Mouse (Mus musculus) heart, embryonic 11.5 days (tissue): Measurements from ENCODE around the gene Chd3. TPM values are rescaled to one million over a fixed set of nuclear protein-coding genes. Genes with fewer than 3 reads are reported as not detected.
"Not testable (repeated sequence)": the region's sequence is repeated elsewhere in the genome, so short reads cannot be mapped to it uniquely, and the experiment has no call there.

ENCODE experiments used
- ATAC-seq: fragments of 200-750 bp; cut with Nextera tagmentation; replicated peaks from 2 replicates; pipeline ENCODE4 v1.8.0; 2017; ENCODE audit warnings: moderate library complexity; ENCODE audit not compliant: insufficient number of reproducible peaks, low FRiP score, low TSS enrichment
- H3K27ac ChIP-seq: fragments of 300-500 bp; sonication (generic); 2 replicates; pipeline ENCODE4 v1.5.1; 2014; ENCODE audit warnings: mild to moderate bottlenecking, low read depth, low read length
- H3K27me3 ChIP-seq: fragments of 300-500 bp; sonication (generic); 2 replicates; pipeline ENCODE4 v1.6.1; 2014; ENCODE audit warnings: mild to moderate bottlenecking, low read length, mixed read lengths; ENCODE audit not compliant: control insufficient read depth, insufficient read depth
- H3K36me3 ChIP-seq: fragments of 300-500 bp; sonication (generic); 2 replicates; pipeline ENCODE4 v1.6.1; 2014; ENCODE audit warnings: mild to moderate bottlenecking, low read length, moderate library complexity, mixed read lengths; ENCODE audit not compliant: control insufficient read depth, insufficient read depth
- H3K4me1 ChIP-seq: fragments of 300-500 bp; sonication (generic); 2 replicates; pipeline ENCODE4 v1.6.1; 2014; ENCODE audit warnings: low read length; ENCODE audit not compliant: control insufficient read depth, insufficient read depth
- H3K4me2 ChIP-seq: fragments of 300-500 bp; sonication (generic); 2 replicates; pipeline ENCODE4 v1.6.1; 2014; ENCODE audit warnings: mild to moderate bottlenecking, moderate library complexity
- H3K4me3 ChIP-seq: fragments of 300-500 bp; sonication (generic); 2 replicates; pipeline ENCODE4 v1.5.1; 2014; ENCODE audit warnings: low read depth, low read length
- H3K9ac ChIP-seq: fragments of 300-500 bp; sonication (generic); 2 replicates; pipeline ENCODE4 v1.6.1; 2014; ENCODE audit warnings: mild to moderate bottlenecking, low read depth, low read length, moderate library complexity
- H3K9me3 ChIP-seq: fragments of 300-500 bp; sonication (generic); replicated peaks from 2 replicates; pipeline ENCODE4 v1.6.1; 2016; ENCODE audit warnings: low read length; ENCODE audit not compliant: control insufficient read depth
- WGBS: fragments of 180-500 bp; shearing (Covaris S2); extraction: QIAGEN DNeasy Blood & Tissue Kit; methylation state at CpG from one replicate; pipeline ENCODE4 v1.1.7; 2014; ENCODE audit not compliant: insufficient replicate concordance; 5-methylcytosine and 5-hydroxymethylcytosine counted together
- polyA plus RNA-seq: library from polyadenylated mRNA; unstranded; fragments of >200 nt; fragmentation: Nextera tagmentation; extraction: Ambion mirVana; gene quantifications from 2 replicates; pipeline ENCODE4 v1.2.1, GENCODE M21; 2014

Chd3 gene
- polyA plus RNA-seq, 1 experiment from 2014 or later: 21.8 TPM

DNA sequence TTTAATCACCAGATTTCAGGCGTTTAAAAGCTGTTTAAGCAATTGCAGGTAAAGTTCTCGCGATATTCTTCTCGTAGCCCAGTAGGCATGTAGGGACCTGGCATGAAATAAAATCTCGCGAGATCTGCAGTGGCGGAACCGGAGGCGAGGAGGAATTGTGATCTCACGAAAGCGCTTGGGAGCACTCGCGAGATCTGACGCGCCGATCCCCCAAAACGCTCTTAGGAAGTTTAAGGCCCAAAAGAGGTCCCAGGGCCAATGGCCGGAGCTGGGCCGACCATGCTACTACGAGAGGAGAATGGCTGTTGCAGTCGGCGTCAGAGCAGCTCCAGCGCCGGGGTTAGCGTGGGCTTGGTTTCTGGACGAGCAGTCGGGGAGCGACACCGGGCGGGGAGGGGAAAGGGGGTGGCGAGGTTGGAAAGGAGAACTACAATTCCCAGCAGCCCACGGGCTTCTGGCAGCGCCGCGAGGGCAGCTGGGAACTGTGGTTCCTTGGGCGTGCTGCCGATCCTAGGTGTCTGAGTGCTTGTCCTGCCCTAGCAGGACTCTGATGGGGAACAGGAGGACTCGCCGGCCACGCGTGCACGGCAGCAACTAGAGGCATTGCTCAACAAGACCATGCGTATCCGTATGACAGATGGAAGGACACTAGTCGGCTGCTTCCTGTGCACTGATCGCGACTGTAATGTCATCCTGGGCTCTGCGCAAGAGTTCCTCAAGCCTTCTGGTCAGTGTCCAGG lies 26.6 kb upstream of the Chd3 start:
- peak; percentile 80 for ATAC-seq

DNA sequence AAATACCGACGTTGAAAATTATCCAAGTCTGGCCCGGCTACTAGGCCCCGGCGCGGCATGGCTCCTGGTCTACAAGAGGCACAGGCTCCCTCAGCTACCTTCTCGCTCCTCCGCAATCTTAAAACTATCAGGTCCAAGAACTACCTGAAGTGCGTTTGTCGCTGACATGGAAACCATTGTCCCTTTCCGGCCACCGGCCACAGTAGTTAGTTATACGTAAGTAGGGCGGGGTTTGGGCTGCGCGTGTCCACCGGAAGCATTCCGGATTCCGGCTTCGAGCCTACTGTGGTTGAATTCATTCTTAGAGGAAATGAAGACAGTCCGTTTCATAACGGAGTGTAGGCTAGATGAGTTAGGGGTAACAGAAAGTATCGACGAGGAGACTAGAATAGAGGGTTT lies 26.0 kb upstream of the Chd3 start, which contains the start of the genes Naa38 and Cyb5d1:
Naa38 (plus strand) TSS at position 253 of the 399 bp plus-strand sequence.
Cyb5d1 (minus strand) TSS at position 397 of the 399 bp plus-strand sequence.
- H3K36me3 ChIP-seq, H3K27me3 ChIP-seq, H3K9me3 ChIP-seq: not testable (repeated sequence)
- Histone ChIP-seq H3K4me3 (peak within 1 kb of the TSS; percentile 59), H3K4me2 (peak within 1 kb of the TSS; percentile 81), H3K4me1 (peaks cover 41% of the 10 kb centered on the region), H3K9ac (peak within 1 kb of the TSS; percentile 86), H3K27ac (peak within 1 kb of the TSS; percentile 89)
- ATAC-seq: peak; percentile 66
- WGBS: under 1% methylated on average over 24 of the region's 24 CpGs

More for the DNA sequence above, 26.6 kb upstream of the Chd3 start:
- WGBS: under 1% methylated on average over 48 of the region's 48 CpGs
- Histone ChIP-seq H3K4me1 (peaks cover 43% of the 10 kb centered on the region), H3K4me2 (peak overlapping the region; percentile 81), H3K27me3 (no peaks in the 10 kb centered on the region), H3K4me3 (peak overlapping the region; percentile 59), H3K27ac (peak overlapping the region; percentile 89), H3K9ac (peak overlapping the region; percentile 86), H3K9me3 (no peaks in the 10 kb centered on the region), H3K36me3 (peaks cover 13% of the 10 kb centered on the region)

DNA sequence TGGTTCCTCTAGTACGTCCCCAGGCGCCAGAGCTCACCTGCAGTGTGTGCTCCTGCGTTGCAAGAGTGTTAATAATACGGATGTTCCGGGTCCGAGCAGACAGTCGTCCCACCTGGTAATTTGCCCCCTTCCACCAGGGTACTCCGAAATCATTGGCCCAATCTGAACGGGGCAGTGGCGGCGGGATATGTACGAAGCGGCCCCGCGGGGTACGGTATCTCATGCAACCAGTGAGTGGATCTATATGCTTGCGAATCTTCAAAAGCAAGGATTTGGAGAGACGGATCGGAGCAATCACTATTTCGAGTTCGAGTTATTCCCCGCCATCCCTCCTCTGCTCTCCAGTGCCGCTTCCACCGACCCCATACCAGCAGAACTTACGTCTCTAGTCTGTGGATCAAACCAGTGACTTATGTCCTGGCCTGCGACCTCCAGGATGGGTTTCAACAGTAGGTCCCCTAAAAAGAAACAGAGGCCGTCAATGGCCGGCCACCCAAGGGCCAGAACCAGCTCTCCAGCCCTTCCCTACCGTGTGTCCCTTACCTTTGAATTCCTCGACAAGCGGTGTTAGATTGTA lies 25.5 kb upstream of the Chd3 start:
- peaks cover 35% of the 10 kb centered on the region for H3K4me1 ChIP-seq
- WGBS: 2% methylated on average over 31 of the region's 31 CpGs
- not testable (repeated sequence) for H3K27me3 ChIP-seq, H3K9me3 ChIP-seq, ATAC-seq, H3K36me3 ChIP-seq
- H3K9ac ChIP-seq: peak overlapping the region; percentile 86
- peak overlapping the region; percentile 59 for H3K4me3 ChIP-seq
- 0 out of 2 replicates have a peak overlapping the region, but pooled peaks have one; percentile 89 for H3K27ac ChIP-seq
- H3K4me2 ChIP-seq: peak overlapping the region; percentile 81

DNA sequence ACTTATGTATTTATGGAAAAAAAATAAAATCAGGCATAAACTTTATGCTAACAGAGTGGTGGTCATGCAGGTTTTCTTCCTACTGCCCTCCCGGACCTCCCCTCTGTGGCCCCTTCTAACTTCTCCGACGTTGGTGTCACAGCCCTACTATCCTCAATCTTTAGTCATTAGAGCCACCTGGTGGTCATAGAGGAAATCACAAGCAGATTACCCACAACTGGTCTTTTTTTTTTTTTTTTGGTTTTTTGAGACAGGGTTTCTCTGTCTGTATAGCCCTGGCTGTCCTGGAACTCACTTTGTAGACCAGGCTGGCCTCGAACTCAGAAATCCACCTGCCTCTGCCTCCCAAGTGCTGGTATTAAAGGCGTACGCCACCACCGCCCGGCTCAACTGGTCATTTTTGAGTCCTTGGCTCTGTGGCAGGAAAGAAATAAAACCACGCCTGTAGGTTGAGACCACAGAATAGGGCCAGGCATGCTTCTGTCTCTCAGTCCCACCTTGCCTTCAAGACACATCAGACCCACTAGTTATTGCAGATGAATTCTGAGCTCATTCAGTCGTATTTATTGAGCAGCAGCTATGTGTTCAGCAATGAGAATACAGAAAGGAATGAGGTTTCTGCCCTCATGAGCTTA lies 21.3 kb upstream of the Chd3 start:
- Histone ChIP-seq H3K4me2 (no peak overlapping the region), H3K9ac (no peak overlapping the region), H3K4me1 (peaks cover 4% of the 10 kb centered on the region; the same call in 1 of the 2 replicates), H3K4me3 (no peak overlapping the region), H3K27me3 (no peaks in the 10 kb centered on the region), H3K36me3 (no peaks in the 10 kb centered on the region), H3K9me3 (no peaks in the 10 kb centered on the region), H3K27ac (no peak overlapping the region)
- ATAC-seq: no peak
- 50% methylated on average over 10 of the region's 10 CpGs for WGBS

DNA sequence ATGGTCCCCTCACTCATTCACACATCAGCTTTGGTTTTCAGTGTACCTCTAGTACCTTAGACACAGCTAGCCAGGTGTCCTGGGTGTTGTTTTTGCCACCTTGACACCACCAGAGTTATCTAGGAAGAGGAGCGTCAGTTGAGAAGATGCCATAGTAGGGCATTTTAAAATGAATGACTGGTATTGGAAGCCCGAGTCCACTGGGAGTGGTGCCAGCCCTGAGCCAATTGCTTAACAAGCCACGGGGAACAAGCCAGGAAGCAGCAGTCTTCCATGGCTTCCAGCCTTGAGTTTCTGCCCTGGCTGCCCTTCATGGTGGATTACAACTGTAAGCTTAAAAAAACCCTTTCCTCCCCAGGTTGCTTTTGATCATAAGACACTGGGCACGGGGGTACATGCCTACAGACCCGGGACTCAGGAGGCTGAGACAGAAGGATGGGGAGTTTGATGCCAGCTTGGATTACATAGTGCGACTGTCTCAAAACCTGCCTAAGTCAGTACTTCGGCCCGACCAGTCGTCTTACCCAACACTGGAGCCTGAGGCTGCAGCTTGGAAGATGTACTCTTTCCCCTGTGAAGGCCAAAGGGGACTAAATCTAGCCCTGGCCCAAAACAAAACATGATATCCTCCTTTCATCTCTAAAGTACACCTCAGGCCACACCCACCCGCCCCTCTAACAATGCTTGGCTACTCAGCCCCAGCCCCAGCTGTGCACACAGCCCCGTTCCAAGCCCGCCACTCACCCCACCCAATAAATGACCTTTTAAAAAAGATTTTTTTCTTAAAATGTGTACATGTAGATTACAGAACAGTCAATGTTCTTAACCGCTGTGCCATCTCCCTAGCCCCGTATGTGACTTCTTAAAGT lies 20.6 kb upstream of the Chd3 start:
- no peak for ATAC-seq
- no peaks in the 10 kb centered on the region for H3K36me3 ChIP-seq
- no peak overlapping the region for H3K27ac ChIP-seq
- no peaks in the 10 kb centered on the region for H3K27me3 ChIP-seq
- H3K4me1 ChIP-seq: peaks cover 4% of the 10 kb centered on the region; the same call in 1 of the 2 replicates
- no peak overlapping the region for H3K4me2 ChIP-seq
- 70% methylated on average over 14 of the region's 14 CpGs for WGBS
- H3K4me3 ChIP-seq: no peak overlapping the region
- no peaks in the 10 kb centered on the region for H3K9me3 ChIP-seq
- no peak overlapping the region for H3K9ac ChIP-seq

DNA sequence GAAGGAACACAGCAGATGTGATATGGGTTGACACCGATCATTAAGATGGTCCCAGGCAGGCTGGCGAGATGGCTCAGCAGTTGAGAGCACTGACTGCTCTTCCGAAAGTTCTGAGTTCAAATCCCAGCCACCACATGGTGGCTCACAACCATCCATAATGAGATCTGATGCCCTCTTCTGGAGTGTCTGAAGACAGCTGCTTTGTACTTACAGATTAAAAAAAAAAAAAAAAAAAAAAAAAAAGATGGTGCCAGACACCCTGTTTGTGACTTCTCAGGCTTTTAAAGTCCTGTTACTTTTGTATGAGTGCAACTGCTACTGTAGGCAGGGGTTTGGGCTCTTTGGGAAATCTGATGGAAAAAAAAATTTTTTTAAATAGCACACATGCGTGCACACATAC lies 19.5 kb upstream of the Chd3 start:
- Histone ChIP-seq H3K9me3 (no peaks in the 10 kb centered on the region), H3K4me2 (no peak overlapping the region), H3K36me3 (no peaks in the 10 kb centered on the region), H3K27ac (no peak overlapping the region), H3K9ac (no peak overlapping the region), H3K4me3 (no peak overlapping the region), H3K4me1 (no peaks in the 10 kb centered on the region), H3K27me3 (no peaks in the 10 kb centered on the region)
- ATAC-seq: no peak
- WGBS: 96% methylated on average over 4 of the region's 4 CpGs

DNA sequence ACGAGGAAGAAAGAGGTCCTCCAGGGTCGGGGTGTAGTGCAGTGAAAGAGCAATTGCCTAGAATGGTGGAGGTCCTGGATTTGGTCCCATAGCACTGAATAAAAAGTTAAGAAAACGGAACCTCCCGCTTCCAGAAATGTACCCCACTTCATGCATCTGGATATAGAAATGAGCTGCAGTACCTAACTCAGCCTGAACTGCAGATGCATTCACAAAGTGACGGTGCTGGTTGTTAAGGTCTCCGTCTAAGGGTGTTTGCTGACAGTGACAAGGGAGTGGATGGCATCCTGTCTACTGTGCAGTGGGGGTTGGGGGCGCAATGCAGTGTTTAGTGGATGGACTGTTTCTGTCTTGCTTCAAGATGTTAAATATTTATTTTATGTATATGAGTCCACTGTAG lies 17.6 kb upstream of the Chd3 start:
- Histone ChIP-seq H3K9ac (no peak overlapping the region), H3K36me3 (no peaks in the 10 kb centered on the region), H3K4me1 (no peaks in the 10 kb centered on the region), H3K4me2 (no peak overlapping the region), H3K27me3 (no peaks in the 10 kb centered on the region), H3K9me3 (no peaks in the 10 kb centered on the region), H3K27ac (no peak overlapping the region), H3K4me3 (no peak overlapping the region)
- no peak for ATAC-seq
- WGBS: 73% methylated on average over 7 of the region's 7 CpGs

DNA sequence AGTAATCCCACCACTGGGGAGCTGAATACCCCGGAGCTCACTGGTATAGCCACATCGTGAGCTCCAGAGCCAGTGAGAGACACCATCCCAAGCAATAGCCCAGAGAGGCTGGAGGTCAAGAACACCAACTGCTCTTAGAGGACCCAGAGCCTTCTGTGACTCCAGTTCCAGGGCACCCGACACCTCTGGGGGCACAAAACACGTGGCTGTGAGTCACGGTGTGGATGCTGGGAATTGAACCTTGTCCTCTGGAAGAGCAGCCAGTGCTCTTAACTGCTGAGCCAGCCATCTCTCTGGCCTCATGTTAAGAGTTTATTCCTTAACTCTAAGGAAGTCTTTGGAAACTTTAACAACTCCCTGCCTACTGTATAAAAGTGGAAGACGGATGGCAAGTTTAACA lies 15.8 kb upstream of the Chd3 start:
- no peak for ATAC-seq
- no peak overlapping the region for H3K4me2 ChIP-seq
- no peak overlapping the region for H3K4me3 ChIP-seq
- no peaks in the 10 kb centered on the region for H3K4me1 ChIP-seq
- H3K27ac ChIP-seq: no peak overlapping the region
- no peaks in the 10 kb centered on the region; the same call in 1 of the 2 replicates for H3K36me3 ChIP-seq
- H3K9me3 ChIP-seq: no peaks in the 10 kb centered on the region
- 77% methylated on average over 6 of the region's 6 CpGs for WGBS
- H3K9ac ChIP-seq: no peak overlapping the region
- H3K27me3 ChIP-seq: no peaks in the 10 kb centered on the region
